Mouse (Mus musculus) kidney, adult 2 months (tissue): ENCODE measurements around the gene Nt5dc1.

ENCODE experiments used
- CTCF ChIP-seq: fragments of 200-500 bp; conservative IDR thresholded peaks from 2 replicates; pipeline ENCODE4 v1.5.1; 2011; ENCODE audit warnings: low read depth, mild to moderate bottlenecking, control low read depth, low read length, moderate library complexity, mixed read lengths; ENCODE audit not compliant: insufficient read depth, insufficient read length
- POLR2A ChIP-seq: fragments of 200-500 bp; IDR thresholded peaks from one replicate; pipeline ENCODE4 v1.6.1; 2011; ENCODE audit warnings: low read depth, low read length, control low read depth

DNA sequence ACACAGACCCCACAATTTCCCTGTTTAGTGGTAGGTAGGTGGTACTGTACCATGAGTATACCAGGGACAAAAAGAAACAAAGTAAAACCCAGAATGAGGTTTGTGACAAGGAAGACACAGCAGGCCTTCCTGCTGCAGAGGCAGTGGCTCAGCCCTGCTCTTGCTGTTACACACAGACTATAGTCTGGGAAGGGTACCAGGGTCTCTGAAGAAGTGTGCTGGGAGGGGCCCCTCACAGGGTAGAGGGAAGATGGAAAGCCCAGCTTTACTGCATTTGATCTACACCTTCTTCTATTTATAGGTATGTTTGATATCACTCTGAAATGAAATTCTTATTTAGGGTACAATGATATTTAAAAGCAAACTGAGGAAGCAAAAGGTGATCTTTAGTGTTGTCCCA, 54.6 kb downstream of the Nt5dc1 start:
- TF ChIP-seq CTCF (no peak), POLR2A (no peak)
